Mouse (Mus musculus) megakaryocyte, embryonic 14.5 days (primary cell): ENCODE measurements at regions not wholly inside any gene's neighbourhood (a gene's known extent, or its start where the extent isn't known, plus 50 kb on each side); places are given as distances from the start of the nearest gene placed in this dataset.

ENCODE experiments used
- FLI1 ChIP-seq: IDR thresholded peaks from 2 replicates; pipeline ENCODE4 v1.6.1; 2012; ENCODE audit warnings: low read length, inconsistent platforms, mixed read lengths
- GATA1 ChIP-seq: IDR thresholded peaks from 3 replicates; pipeline ENCODE4 v1.6.1; 2012; ENCODE audit warnings: mixed read lengths, low read length, inconsistent platforms, borderline replicate concordance

- no peak for TF ChIP-seq GATA1
- TF ChIP-seq FLI1, result no peak
Measured at GRCm38 (mm10) chr2:124927882-124928758, 139.8 kb upstream of the Slc24a5 start.
